Mouse (Mus musculus): ENCODE data around the gene Cryba4.

Gene Cryba4

GRCm38 (mm10) chr5:112252400-112252799 is at the start of gene Cryba4:
TSS of gene Cryba4 (minus strand) at chr5:112252518.
- DNase-seq (ENCODE audit: low spot score) = no peak

GRCm38 (mm10) chr5:112301694-112302093 is 49.4 kb upstream of the Cryba4 start:
- DNase-seq (ENCODE audit: low spot score) = no peak

- DNase-seq (ENCODE audit: low spot score) = no peak
These were observed 48.5 kb upstream of the Cryba4 start for GRCm38 (mm10) chr5:112300721-112301308.

DNA sequence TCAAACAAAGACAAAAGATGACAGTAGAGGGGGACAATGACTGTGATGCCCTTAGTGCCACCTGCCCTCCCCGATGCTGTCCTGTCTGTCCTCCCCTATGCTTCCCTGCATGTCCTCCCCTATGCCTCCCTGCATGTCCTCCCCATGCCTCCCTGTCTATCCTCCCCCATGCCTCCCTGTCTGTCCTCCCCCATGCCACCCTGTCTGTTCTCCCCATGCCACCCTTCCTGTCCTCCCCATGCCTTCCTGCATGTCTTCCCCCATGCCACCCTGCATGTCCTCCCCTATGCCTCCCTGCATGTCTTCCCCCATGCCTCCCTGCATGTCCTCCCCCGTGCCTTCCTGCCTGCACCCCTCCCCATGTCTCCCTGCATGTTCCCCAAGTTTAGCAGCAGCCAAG is 47.8 kb upstream of the Cryba4 start:
- DNase-seq (ENCODE audit: low spot score) = no peak

DNA sequence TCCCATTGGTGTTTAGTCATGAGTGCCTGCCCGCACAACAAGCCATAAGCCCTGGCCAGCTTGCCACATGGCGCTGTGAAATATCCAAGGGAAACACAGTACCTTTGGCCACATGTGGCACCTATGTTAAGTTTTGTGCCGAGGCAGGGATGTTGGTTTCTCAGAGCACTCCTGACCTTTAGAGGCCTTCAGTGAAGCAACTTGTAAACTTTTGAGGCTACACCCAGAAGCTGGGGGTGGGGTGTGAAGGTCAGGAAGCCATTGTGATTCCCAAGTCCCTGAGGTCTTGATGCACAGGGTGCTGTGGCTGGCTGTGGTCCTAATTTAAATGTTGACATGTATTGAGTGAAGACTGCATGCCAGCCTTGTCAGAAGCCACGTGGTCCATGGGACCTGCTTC is 47.1 kb upstream of the Cryba4 start:
- no peak for DNase-seq (ENCODE audit: low spot score)

- DNase-seq (ENCODE audit: low spot score) = no peak
These were observed 46.1 kb upstream of the Cryba4 start for GRCm38 (mm10) chr5:112298226-112298988.

DNA sequence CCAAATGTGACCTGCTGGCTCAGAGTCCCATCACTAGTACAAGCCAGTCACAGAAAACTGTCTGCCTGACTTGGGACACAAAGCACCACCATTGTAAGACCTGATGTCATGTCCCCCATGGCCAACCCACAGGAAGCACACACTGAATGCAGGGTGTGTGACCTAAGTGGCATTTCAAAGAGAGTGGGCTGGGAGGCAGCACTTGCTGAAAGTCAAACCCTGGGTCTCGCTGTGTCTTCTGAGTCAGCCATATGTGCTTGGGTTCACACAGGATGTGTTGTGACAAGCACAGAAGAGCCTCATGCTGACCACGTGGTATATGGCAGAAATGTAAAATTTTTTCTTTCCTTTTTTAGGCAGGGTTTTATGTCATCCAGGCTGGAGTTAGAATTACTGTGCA is 44.9 kb upstream of the Cryba4 start:
- DNase-seq (ENCODE audit: low spot score) = no peak

DNA sequence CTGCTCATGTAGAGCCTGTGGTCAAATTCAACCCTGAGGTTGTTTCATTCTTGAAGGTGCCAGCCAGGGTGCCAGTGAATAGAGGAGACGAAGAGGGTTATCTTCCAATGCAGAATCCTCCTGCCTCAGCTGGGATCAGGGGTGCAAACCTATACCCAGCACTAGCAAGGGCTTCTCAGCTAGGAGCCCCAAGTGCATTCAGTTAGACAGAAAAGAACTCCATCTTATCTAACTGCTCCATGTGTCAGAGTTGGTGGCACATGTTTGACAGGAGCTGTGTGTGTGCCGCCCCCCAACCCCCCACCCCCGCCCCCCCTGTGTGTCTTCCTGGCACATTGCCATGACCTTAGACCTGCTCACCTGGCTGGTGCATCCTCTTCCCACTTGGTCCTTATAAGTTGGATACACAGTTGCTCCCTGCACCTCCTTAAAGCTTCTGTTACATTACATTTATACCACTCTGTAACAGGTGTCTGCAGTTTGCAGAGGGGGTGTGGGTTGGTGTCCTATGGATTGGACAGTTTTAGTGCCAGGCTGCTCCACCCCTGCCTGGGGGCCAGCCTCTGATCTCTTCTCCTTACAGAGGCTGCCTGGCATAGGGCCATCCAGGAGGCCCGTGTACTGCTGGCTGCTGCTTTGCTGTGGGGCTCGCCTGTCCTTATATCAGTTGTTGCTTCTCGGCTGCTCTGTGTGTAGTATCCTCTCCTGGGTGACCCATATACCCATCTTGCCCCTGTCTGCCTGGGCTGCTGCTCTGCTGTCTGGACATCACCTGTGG is 44.3 kb upstream of the Cryba4 start:
- no peak for DNase-seq (ENCODE audit: low spot score)

DNA sequence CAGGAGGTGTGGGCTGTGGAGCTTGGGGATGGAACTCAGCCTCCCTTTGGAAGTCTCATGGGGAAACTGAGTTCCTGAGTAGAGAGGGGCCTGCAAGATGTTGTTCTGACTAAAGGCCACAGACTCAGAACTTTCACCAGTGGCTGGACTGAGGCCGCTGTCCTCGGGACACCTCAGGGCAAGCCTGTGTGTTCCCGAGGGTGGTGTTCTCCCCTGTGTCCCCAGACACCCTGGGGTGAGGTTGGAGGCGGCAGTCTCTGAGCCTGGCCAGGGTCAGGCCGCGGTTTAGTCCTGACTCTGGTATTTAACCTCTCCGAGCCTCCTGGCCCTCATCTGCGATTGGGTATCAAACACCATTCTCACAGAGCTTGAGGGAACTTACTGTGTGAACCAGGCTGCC is 43.2 kb upstream of the Cryba4 start:
- no peak for DNase-seq (ENCODE audit: low spot score)

GRCm38 (mm10) chr5:112295162-112295561 is 42.8 kb upstream of the Cryba4 start:
- DNase-seq (ENCODE audit: low spot score) = no peak

DNA sequence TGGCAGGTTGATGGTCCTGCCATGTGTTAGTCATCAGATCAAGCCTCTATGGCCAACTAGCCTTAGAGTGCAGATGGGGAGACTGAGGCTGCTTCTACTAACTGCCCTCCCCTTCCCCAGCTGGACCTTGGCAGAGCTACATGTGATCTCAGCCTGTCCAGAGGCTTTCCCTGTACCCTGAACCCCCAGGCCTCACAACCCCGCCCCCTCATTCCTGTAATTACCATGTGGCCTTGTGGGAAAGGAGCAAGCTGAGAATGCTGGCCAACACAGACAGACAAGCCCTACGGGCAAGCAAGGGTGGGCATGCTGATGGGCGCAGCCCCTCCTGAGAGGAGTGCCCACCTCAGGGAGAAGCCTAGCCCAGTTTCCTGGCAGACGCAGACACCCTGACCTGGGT is 42.4 kb upstream of the Cryba4 start:
- no peak for DNase-seq (ENCODE audit: low spot score)

DNA sequence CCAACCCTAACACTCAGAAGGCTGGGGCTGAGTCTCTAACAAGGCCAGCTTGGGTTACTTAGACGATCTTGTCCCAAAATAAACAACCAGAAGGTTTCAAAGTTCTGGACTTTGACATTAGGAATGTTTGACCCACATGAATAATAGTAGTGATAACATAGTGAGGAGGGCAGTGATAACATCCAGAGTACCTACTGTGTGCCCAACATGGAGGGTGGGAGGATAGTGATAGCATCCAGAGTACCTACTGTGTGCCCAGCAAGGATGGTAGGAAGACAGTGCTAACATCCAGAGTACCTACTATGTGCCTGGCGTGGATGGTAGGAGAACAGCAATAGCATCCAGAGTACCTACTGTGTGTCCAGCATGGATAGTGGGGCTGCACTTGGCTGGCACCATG is 41.5 kb upstream of the Cryba4 start:
- no peak for DNase-seq (ENCODE audit: low spot score)

DNA sequence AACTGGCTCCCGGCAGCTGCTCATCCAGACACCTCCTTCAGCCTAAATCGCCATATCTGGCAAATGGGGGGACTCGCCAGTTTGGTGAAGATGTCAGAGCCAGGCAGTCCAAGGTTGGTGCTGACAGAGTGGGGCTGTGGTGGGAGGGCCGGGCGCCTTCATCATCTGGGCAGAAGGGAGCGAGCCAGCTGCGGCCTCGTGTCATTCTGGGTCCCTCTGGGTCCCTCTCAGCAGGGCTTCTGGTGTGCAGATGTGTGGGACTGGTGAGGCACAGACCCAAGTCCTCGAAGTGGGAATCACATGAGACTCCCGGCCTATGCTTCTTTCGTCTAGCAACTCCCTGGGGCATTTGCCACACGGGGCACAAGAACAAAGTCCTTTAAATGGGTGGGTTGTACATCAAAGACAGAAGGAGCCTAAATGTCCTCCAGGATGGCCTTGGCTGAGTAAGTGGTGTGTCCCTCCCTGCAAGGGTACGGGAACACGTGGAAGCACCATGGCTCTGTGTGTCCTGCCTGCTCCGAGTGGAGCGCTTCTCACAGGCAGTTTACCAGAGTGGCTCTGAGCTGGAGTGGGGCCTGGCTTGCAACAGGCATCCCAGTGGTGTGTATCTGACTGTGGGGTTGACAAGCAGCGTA is 40.1 kb upstream of the Cryba4 start:
- DNase-seq (ENCODE audit: low spot score) = no peak

- DNase-seq (ENCODE audit: low spot score) = no peak
These were observed 39.5 kb upstream of the Cryba4 start for GRCm38 (mm10) chr5:112291866-112292265.

DNA sequence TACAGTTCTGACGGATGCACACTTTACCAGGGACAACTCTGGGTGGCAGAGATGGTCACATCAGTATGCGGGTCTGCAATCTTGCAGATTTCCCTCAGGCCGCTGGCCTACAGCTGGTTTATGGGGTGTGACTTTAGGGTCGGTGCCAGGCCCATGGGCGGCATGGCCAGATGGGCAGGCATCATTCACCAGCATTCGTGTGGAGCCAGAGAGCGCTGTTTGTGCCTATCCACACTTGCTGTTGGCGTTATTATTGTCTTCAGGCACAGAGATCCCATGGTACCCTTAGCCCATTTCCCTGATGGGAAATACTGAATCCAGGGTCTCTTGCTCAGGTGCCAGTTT is 38.2 kb upstream of the Cryba4 start:
- DNase-seq (ENCODE audit: low spot score) = no peak

DNA sequence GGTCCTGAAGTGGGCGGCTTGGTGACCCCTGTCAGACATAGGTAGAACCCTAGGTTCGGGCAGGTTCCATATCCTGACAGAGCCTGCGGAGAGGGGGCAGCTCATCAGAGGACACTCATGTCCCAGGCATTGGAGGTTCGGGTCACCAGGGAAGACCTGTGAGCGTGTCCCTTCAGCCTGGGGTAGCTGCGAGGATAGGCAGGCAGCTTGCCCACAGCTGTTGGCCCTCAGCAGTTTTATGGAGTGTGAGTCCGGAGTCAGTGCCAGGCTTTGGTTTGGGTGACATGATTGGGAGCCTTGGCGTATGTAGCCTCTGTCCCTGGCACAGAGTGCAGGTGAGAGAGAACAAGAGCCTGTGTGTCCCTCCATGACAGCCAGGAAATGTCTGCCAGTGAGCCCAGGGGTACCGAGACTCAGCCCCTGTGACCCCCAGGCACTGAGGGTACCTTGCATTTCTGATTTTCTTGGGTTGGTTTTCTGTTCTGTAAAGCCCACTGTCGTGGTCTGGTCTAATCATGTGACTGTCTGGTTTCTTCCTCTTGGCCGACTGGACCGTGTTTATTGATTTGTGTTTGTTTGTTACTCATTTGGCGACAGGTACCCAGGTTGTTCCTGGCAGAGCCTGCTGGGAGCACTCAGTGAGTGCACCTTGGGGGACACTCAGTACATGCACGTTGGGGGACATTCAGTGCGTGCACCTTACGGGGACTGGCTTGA is 37.7 kb upstream of the Cryba4 start:
- no peak for DNase-seq (ENCODE audit: low spot score)

DNA sequence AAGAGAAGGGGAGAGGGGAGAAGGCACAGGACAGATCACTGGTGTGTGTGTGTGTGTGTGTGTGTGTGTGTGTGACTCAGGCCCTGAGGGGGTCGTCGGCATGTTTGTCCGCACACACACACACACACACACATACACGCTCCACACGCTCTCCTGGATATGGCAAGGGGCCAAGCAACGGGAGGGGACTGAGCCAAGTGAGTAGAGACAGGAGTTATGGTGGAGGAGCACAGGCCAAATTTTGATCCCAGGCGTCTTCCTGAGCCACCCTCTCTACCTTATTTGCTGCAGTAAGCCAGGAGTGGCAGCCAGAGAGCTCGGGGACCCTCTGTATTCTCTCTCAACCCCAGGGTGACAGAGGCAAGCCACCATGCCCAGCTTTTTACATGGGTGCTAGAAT is 36.9 kb upstream of the Cryba4 start:
- no peak for DNase-seq (ENCODE audit: low spot score)

DNA sequence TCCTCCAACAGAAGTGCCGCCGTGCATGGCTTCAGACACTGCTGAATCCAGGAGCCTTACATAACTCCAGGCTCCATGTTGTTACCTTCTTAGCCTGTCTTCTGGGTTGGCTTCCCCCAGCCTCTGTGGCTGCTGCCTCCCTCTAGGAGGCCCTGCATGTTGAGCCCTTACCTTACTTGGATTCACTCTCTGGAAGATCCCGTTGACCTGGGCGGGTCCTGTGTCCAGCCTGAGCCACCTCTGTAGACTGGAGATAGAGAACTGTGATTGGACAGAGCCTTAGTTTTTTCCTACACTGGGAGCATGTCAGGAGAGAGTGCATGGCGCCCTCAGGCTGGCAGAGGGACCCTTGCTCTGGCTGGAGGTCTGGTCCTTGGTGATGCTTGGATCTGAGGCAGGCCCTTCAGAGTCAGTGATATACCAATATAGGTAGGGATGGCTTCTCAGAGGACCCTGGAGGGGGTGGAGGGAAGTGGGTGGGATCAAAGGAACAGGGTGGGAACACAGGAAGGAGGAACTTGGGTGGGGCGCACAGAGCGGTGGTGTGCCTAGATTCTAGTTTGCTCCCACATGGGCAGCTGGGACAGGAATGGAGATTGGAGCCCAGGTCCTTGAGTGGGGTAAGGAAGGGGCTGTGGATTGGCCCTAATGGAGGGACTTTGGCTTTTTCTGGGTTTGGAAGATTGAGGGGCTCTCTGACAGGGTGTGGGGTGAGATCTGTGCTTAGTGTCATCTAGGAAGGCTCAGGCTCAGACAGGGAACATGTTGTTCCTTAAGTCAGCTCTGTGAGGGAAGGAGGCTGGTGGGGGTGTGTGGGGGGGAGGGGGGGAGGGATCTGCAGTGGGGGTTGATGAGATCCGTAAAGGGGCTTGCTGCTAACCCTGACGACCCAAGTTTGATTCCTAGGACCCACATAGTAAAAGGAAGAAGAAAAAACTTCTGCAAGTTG is 36.1 kb upstream of the Cryba4 start:
- DNase-seq (ENCODE audit: low spot score) = no peak

GRCm38 (mm10) chr5:112287652-112288051 is 35.3 kb upstream of the Cryba4 start:
- DNase-seq (ENCODE audit: low spot score) = no peak

DNA sequence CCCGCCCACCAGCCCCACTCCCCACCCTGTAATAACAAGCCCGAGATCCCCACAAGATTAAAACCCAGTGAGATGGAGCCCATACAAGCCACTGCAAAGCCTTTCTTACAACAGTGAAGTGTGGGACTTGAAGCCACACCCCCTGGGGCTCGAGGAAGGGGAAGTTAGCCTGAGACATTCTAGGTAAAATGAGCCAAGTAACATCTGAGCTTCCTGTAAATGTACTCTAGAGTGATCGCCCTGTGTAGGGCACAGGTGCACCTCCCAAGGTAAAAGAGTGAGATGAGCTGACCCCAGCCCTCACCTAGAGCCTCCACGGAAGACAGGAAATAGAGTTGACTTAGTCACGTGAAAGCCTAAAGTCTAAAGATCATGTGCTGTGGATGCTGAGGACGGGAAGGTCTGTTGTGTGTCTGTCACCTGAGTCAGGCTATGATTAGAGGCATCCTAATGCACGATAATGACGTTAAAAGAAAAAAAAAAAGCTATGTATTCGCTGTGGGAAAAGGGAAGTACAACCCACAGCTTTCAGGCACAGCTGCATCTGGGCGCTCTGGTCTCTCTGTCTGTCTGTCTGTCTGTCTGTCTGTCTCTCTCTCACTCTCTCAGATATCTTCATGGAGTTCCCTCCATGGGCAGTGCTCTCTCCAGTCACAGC is 34.8 kb upstream of the Cryba4 start:
- no peak for DNase-seq (ENCODE audit: low spot score)

GRCm38 (mm10) chr5:112286608-112286983 is 34.3 kb upstream of the Cryba4 start:
- no peak for DNase-seq (ENCODE audit: low spot score)
